Mouse (Mus musculus): ENCODE measurements at regions not wholly inside any gene's neighbourhood (a gene's known extent, or its start where the extent isn't known, plus 50 kb on each side); places are given as distances from the start of the nearest gene placed in this dataset.

- Histone ChIP-seq H3K4me1 (ENCODE audit: control insufficient read depth, insufficient read depth, low read length) (no peaks in the 10 kb centered on the region; the same call in 1 of the 2 replicates), H3K4me3 (ENCODE audit: low read depth, low read length) (no peak overlapping the region), H3K27ac (ENCODE audit: low read depth, low read length) (no peak overlapping the region), H3K27me3 (ENCODE audit: control insufficient read depth, insufficient read depth, low read length) (no peaks in the 10 kb centered on the region), H3K9ac (ENCODE audit: low read length) (no peak overlapping the region), H3K9me3 (ENCODE audit: control insufficient read depth, low read length) (no peaks in the 10 kb centered on the region), H3K36me3 (ENCODE audit: control insufficient read depth, insufficient read depth, low read length) (no peaks in the 10 kb centered on the region), H3K4me2 (ENCODE audit: low read depth) (no peak overlapping the region)
- WGBS, result 79% methylated on average over 4 of the region's 4 CpGs
- ATAC-seq (ENCODE audit: insufficient read depth, low FRiP score, low TSS enrichment) (no peak), DNase-seq (ENCODE audit: low spot score) (no peak)
Measured at GRCm38 (mm10) chr9:116472855-116473254, 297.7 kb upstream of the Tgfbr2 start.

GRCm38 (mm10) chr9:116468569-116469250, 293.6 kb upstream of the Tgfbr2 start:
- Histone ChIP-seq H3K9me3 (ENCODE audit: control insufficient read depth, low read length) (no peaks in the 10 kb centered on the region), H3K36me3 (ENCODE audit: control insufficient read depth, insufficient read depth, low read length) (no peaks in the 10 kb centered on the region), H3K9ac (ENCODE audit: low read length) (no peak overlapping the region), H3K4me1 (ENCODE audit: control insufficient read depth, insufficient read depth, low read length) (no peaks in the 10 kb centered on the region; the same call in 1 of the 2 replicates), H3K4me2 (ENCODE audit: low read depth) (no peak overlapping the region), H3K4me3 (ENCODE audit: low read depth, low read length) (no peak overlapping the region), H3K27me3 (ENCODE audit: control insufficient read depth, insufficient read depth, low read length) (no peaks in the 10 kb centered on the region), H3K27ac (ENCODE audit: low read depth, low read length) (no peak overlapping the region)
- DNase-seq (ENCODE audit: low spot score) (no peak), ATAC-seq (ENCODE audit: insufficient read depth, low FRiP score, low TSS enrichment) (no peak)
- 58% methylated on average over 10 of the region's 10 CpGs for WGBS

- Histone ChIP-seq H3K9me3 (ENCODE audit: control insufficient read depth, low read length) (no peaks in the 10 kb centered on the region), H3K4me3 (ENCODE audit: low read depth, low read length) (no peak overlapping the region), H3K9ac (ENCODE audit: low read length) (no peak overlapping the region), H3K36me3 (ENCODE audit: control insufficient read depth, insufficient read depth, low read length) (no peaks in the 10 kb centered on the region), H3K27me3 (ENCODE audit: control insufficient read depth, insufficient read depth, low read length) (no peaks in the 10 kb centered on the region), H3K4me1 (ENCODE audit: control insufficient read depth, insufficient read depth, low read length) (no peaks in the 10 kb centered on the region; the same call in 1 of the 2 replicates), H3K4me2 (ENCODE audit: low read depth) (no peak overlapping the region), H3K27ac (ENCODE audit: low read depth, low read length) (no peak overlapping the region)
- 92% methylated on average over 7 of the region's 7 CpGs for WGBS
- ATAC-seq (ENCODE audit: insufficient read depth, low FRiP score, low TSS enrichment) (no peak), DNase-seq (ENCODE audit: low spot score) (no peak)
Measured at GRCm38 (mm10) chr9:116466336-116466735, 291.2 kb upstream of the Tgfbr2 start.

- Histone ChIP-seq H3K27ac (ENCODE audit: low read depth, low read length) (no peak overlapping the region), H3K4me3 (ENCODE audit: low read depth, low read length) (no peak overlapping the region), H3K4me2 (ENCODE audit: low read depth) (no peak overlapping the region), H3K9me3 (ENCODE audit: control insufficient read depth, low read length) (no peaks in the 10 kb centered on the region), H3K27me3 (ENCODE audit: control insufficient read depth, insufficient read depth, low read length) (no peaks in the 10 kb centered on the region), H3K9ac (ENCODE audit: low read length) (no peak overlapping the region), H3K4me1 (ENCODE audit: control insufficient read depth, insufficient read depth, low read length) (no peaks in the 10 kb centered on the region; the same call in 1 of the 2 replicates), H3K36me3 (ENCODE audit: control insufficient read depth, insufficient read depth, low read length) (no peaks in the 10 kb centered on the region)
- no peak for ATAC-seq (ENCODE audit: insufficient read depth, low FRiP score, low TSS enrichment)
- no peak for DNase-seq (ENCODE audit: low spot score)
- WGBS, result 69% methylated on average over 2 of the region's 2 CpGs
Measured at GRCm38 (mm10) chr9:116464626-116465025, 289.5 kb upstream of the Tgfbr2 start.

GRCm38 (mm10) chr9:116462232-116462631, 287.1 kb upstream of the Tgfbr2 start:
- no peaks in the 10 kb centered on the region for H3K4me1 ChIP-seq (ENCODE audit: control insufficient read depth, insufficient read depth, low read length)
- no peak overlapping the region for H3K4me2 ChIP-seq (ENCODE audit: low read depth)
- no peaks in the 10 kb centered on the region for H3K9me3 ChIP-seq (ENCODE audit: control insufficient read depth, low read length)
- H3K4me3 ChIP-seq (ENCODE audit: low read depth, low read length), result no peak overlapping the region
- no peaks in the 10 kb centered on the region for H3K27me3 ChIP-seq (ENCODE audit: control insufficient read depth, insufficient read depth, low read length)
- no peak overlapping the region for H3K9ac ChIP-seq (ENCODE audit: low read length)
- no peaks in the 10 kb centered on the region for H3K36me3 ChIP-seq (ENCODE audit: control insufficient read depth, insufficient read depth, low read length)
- ATAC-seq (ENCODE audit: insufficient read depth, low FRiP score, low TSS enrichment) (no peak), DNase-seq (ENCODE audit: low spot score) (no peak)
- H3K27ac ChIP-seq (ENCODE audit: low read depth, low read length), result no peak overlapping the region
- WGBS, result 88% methylated on average over 2 of the region's 2 CpGs

- Histone ChIP-seq H3K4me1 (ENCODE audit: control insufficient read depth, insufficient read depth, low read length) (no peaks in the 10 kb centered on the region), H3K27ac (ENCODE audit: low read depth, low read length) (no peak overlapping the region), H3K9ac (ENCODE audit: low read length) (no peak overlapping the region), H3K36me3 (ENCODE audit: control insufficient read depth, insufficient read depth, low read length) (no peaks in the 10 kb centered on the region), H3K4me3 (ENCODE audit: low read depth, low read length) (no peak overlapping the region), H3K27me3 (ENCODE audit: control insufficient read depth, insufficient read depth, low read length) (no peaks in the 10 kb centered on the region), H3K4me2 (ENCODE audit: low read depth) (no peak overlapping the region), H3K9me3 (ENCODE audit: control insufficient read depth, low read length) (no peaks in the 10 kb centered on the region)
- 93% methylated on average over 2 of the region's 2 CpGs for WGBS
- no peak for DNase-seq (ENCODE audit: low spot score)
- ATAC-seq (ENCODE audit: insufficient read depth, low FRiP score, low TSS enrichment), result no peak
Measured at GRCm38 (mm10) chr9:116460022-116460421, 284.9 kb upstream of the Tgfbr2 start.

GRCm38 (mm10) chr9:116452050-116452449, 276.9 kb upstream of the Tgfbr2 start:
- Histone ChIP-seq H3K4me2 (ENCODE audit: low read depth) (no peak overlapping the region), H3K9ac (ENCODE audit: low read length) (no peak overlapping the region), H3K4me1 (ENCODE audit: control insufficient read depth, insufficient read depth, low read length) (no peaks in the 10 kb centered on the region), H3K36me3 (ENCODE audit: control insufficient read depth, insufficient read depth, low read length) (no peaks in the 10 kb centered on the region), H3K4me3 (ENCODE audit: low read depth, low read length) (no peak overlapping the region), H3K9me3 (ENCODE audit: control insufficient read depth, low read length) (no peaks in the 10 kb centered on the region), H3K27ac (ENCODE audit: low read depth, low read length) (no peak overlapping the region), H3K27me3 (ENCODE audit: control insufficient read depth, insufficient read depth, low read length) (no peaks in the 10 kb centered on the region)
- ATAC-seq (ENCODE audit: insufficient read depth, low FRiP score, low TSS enrichment) (no peak), DNase-seq (ENCODE audit: low spot score) (no peak)
- WGBS, result 84% methylated on average over 4 of the region's 4 CpGs

GRCm38 (mm10) chr9:116450829-116451228, 275.7 kb upstream of the Tgfbr2 start:
- WGBS, result 92% methylated on average over 4 of the region's 4 CpGs
- Histone ChIP-seq H3K4me1 (ENCODE audit: control insufficient read depth, insufficient read depth, low read length) (no peaks in the 10 kb centered on the region), H3K36me3 (ENCODE audit: control insufficient read depth, insufficient read depth, low read length) (no peaks in the 10 kb centered on the region), H3K9me3 (ENCODE audit: control insufficient read depth, low read length) (no peaks in the 10 kb centered on the region), H3K4me2 (ENCODE audit: low read depth) (no peak overlapping the region), H3K4me3 (ENCODE audit: low read depth, low read length) (no peak overlapping the region), H3K27me3 (ENCODE audit: control insufficient read depth, insufficient read depth, low read length) (no peaks in the 10 kb centered on the region), H3K9ac (ENCODE audit: low read length) (no peak overlapping the region), H3K27ac (ENCODE audit: low read depth, low read length) (no peak overlapping the region)
- DNase-seq (ENCODE audit: low spot score), result no peak
- ATAC-seq (ENCODE audit: insufficient read depth, low FRiP score, low TSS enrichment), result no peak

- 91% methylated on average over 6 of the region's 6 CpGs for WGBS
- no peak overlapping the region for H3K27ac ChIP-seq (ENCODE audit: low read depth, low read length)
Measured at GRCm38 (mm10) chr9:116447734-116448133, 272.6 kb upstream of the Tgfbr2 start.

More at GRCm38 (mm10) chr9:116447734-116448133, 272.6 kb upstream of the Tgfbr2 start:
- no peaks in the 10 kb centered on the region for H3K9me3 ChIP-seq (ENCODE audit: control insufficient read depth, low read length)
- H3K4me2 ChIP-seq (ENCODE audit: low read depth), result no peak overlapping the region
- no peak overlapping the region for H3K4me3 ChIP-seq (ENCODE audit: low read depth, low read length)
- no peaks in the 10 kb centered on the region for H3K4me1 ChIP-seq (ENCODE audit: control insufficient read depth, insufficient read depth, low read length)
- ATAC-seq (ENCODE audit: insufficient read depth, low FRiP score, low TSS enrichment) (no peak), DNase-seq (ENCODE audit: low spot score) (no peak)
- no peaks in the 10 kb centered on the region for H3K36me3 ChIP-seq (ENCODE audit: control insufficient read depth, insufficient read depth, low read length)
- no peaks in the 10 kb centered on the region for H3K27me3 ChIP-seq (ENCODE audit: control insufficient read depth, insufficient read depth, low read length)
- no peak overlapping the region for H3K9ac ChIP-seq (ENCODE audit: low read length)

All from neural tube, embryonic 11.5 days (tissue).